Mouse (Mus musculus) heart, embryonic 13.5 days (tissue): ENCODE measurements around the gene Pgf. TPM values are rescaled to one million over a fixed set of nuclear protein-coding genes. Genes with fewer than 3 reads are reported as not detected.

ENCODE experiments used
- ATAC-seq: fragments of 200-750 bp; cut with Nextera tagmentation; 2 replicates; pipeline ENCODE4 v1.8.0; 2017; ENCODE audit warnings: moderate TSS enrichment; ENCODE audit not compliant: insufficient number of reproducible peaks, low FRiP score, low TSS enrichment; ENCODE audit errors: extremely low read depth
- H3K27ac ChIP-seq: fragments of 300-500 bp; sonication (generic); replicated peaks from 2 replicates; pipeline ENCODE4 v1.5.1; 2015; ENCODE audit warnings: moderate library complexity, mild to moderate bottlenecking, inconsistent platforms
- H3K27me3 ChIP-seq: fragments of 300-500 bp; sonication (generic); replicated peaks from 2 replicates; pipeline ENCODE4 v1.6.1; 2015; ENCODE audit warnings: mild to moderate bottlenecking, inconsistent platforms
- H3K36me3 ChIP-seq: fragments of 300-500 bp; sonication (generic); 2 replicates; pipeline ENCODE4 v1.6.1; 2015; ENCODE audit warnings: mild to moderate bottlenecking, inconsistent platforms
- H3K4me1 ChIP-seq: fragments of 300-500 bp; sonication (generic); 2 replicates; pipeline ENCODE4 v1.6.1; 2015; ENCODE audit warnings: inconsistent platforms
- H3K4me2 ChIP-seq: fragments of 300-500 bp; sonication (generic); 2 replicates; pipeline ENCODE4 v1.6.1; 2015; ENCODE audit warnings: inconsistent platforms, mild to moderate bottlenecking, moderate library complexity
- H3K4me3 ChIP-seq: fragments of 300-500 bp; sonication (generic); 2 replicates; pipeline ENCODE4 v1.5.1; 2015; ENCODE audit warnings: moderate library complexity, mild to moderate bottlenecking, inconsistent platforms
- H3K9ac ChIP-seq: fragments of 300-500 bp; sonication (generic); 2 replicates; pipeline ENCODE4 v1.6.1; 2015; ENCODE audit warnings: inconsistent platforms, mild to moderate bottlenecking, moderate library complexity
- H3K9me3 ChIP-seq: fragments of 300-500 bp; sonication (generic); 2 replicates; pipeline ENCODE4 v1.6.1; 2016; ENCODE audit warnings: inconsistent platforms
- WGBS: fragments of 180-500 bp; shearing (Covaris S2); methylation state at CpG from one replicate; pipeline ENCODE4 v1.1.7; 2015; ENCODE audit warnings: mixed read lengths; 5-methylcytosine and 5-hydroxymethylcytosine counted together
- polyA plus RNA-seq: library from polyadenylated mRNA; unstranded; fragments of >200 nt; fragmentation: Nextera tagmentation; extraction: Ambion mirVana; gene quantifications from 2 replicates; pipeline ENCODE4 v1.2.1, GENCODE M21; 2015

Gene Pgf
- polyA plus RNA-seq, 1 experiment from 2014 or later: 9.1 TPM

DNA sequence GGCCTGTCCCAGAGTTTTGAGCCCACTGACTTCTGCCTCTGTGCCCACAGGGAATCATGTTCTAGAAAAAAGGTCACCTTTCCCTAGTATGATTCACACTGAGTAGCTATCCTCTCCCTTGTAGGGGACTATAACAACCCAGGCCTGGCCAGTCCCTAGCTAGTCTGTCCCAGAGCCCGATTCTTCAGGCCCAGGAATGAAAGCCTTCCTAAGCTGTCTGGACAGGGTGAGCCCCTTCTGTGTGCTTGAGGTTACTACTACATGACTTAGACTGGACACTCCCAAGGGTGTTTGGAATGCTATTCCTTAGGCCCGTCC, 24.2 kb upstream of the Pgf start:
- H3K36me3 ChIP-seq: no peaks in the 10 kb centered on the region
- no peak for ATAC-seq
- peaks cover 38% of the 10 kb centered on the region for H3K4me1 ChIP-seq
- no peak overlapping the region for H3K9ac ChIP-seq
- 67% methylated on average over 2 of the region's 2 CpGs for WGBS
- no peak overlapping the region for H3K4me3 ChIP-seq
- H3K27ac ChIP-seq: no peak overlapping the region
- H3K9me3 ChIP-seq: no peaks in the 10 kb centered on the region
- H3K4me2 ChIP-seq: no peak overlapping the region
- H3K27me3 ChIP-seq: peaks cover 11% of the 10 kb centered on the region; the same call in 1 of the 2 replicates

DNA sequence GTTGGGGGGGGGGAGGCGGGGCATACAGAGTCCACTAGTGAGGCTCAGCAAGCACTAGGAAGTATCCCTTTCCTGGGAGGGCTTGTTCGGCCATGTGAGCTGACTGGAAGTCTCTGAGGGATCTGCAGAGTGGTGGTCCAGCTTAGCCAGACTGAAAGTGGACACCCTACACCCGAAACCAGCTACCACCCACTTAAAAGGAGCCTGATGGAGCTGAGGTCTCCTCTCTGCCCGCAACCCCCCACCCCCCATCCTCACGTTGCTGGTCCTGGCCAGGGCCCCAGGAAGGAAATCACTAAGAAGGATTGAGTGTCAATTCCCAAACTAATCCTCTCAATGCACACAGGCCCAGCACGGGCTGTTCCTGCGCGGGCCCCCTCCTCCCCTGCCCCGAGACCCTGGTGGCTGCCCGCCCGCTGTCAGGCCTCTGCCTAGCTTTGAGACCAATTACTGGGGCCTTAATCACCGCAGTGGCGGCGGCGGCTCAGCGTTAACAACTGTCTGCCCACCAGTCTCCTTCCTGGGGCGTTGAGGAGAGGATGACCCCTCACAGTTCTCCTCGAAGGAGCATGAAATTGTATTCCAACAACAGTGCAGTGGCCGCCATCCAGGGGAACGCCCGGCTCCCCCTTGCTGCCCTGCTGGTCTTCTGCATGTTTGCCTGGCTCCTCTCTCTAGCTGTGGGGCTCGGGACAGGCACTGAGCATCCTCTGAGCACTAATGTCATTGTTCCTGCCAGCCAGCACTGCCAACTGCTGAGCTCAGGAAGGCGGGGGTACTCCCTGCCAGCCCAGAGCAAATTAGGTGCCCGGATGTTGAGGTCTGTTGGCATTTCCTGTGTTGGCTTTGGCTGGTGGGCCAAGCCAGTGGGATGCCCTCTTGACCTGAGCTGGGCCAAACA, 23.6 kb upstream of the Pgf start:
- no peaks in the 10 kb centered on the region for H3K36me3 ChIP-seq
- no peak overlapping the region for H3K27ac ChIP-seq
- H3K9me3 ChIP-seq: no peaks in the 10 kb centered on the region
- H3K9ac ChIP-seq: peak overlapping the region; percentile 45
- no peak overlapping the region for H3K4me2 ChIP-seq
- H3K27me3 ChIP-seq: peaks cover 11% of the 10 kb centered on the region; the same call in 1 of the 2 replicates
- H3K4me1 ChIP-seq: peaks cover 44% of the 10 kb centered on the region
- WGBS: 34% methylated on average over 24 of the region's 24 CpGs
- no peak overlapping the region for H3K4me3 ChIP-seq
- no peak for ATAC-seq

DNA sequence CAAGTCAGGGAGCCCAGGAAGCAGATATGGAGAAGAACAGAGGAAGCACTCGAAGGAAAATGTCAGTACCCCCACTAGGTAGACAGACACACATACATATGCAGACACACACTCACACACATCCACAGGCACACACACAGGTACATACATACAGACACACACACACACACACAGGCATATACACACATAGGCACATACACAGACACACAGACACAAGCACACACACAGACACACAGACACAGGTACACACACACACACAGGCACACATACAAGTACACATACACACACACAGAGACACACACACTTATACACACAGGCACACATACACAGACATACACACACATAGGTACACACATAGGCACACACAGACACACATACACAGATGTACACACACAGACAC, 22.4 kb upstream of the Pgf start:
- H3K9ac ChIP-seq: no peak overlapping the region
- WGBS: 52% methylated on average over 1 of the region's 1 CpGs
- H3K27me3 ChIP-seq: peaks cover 14% of the 10 kb centered on the region; the same call in 1 of the 2 replicates
- H3K4me2 ChIP-seq: no peak overlapping the region
- H3K4me1 ChIP-seq: peaks cover 56% of the 10 kb centered on the region
- no peak for ATAC-seq
- H3K4me3 ChIP-seq: no peak overlapping the region
- H3K9me3 ChIP-seq: no peaks in the 10 kb centered on the region
- no peak overlapping the region for H3K27ac ChIP-seq
- H3K36me3 ChIP-seq: no peaks in the 10 kb centered on the region

DNA sequence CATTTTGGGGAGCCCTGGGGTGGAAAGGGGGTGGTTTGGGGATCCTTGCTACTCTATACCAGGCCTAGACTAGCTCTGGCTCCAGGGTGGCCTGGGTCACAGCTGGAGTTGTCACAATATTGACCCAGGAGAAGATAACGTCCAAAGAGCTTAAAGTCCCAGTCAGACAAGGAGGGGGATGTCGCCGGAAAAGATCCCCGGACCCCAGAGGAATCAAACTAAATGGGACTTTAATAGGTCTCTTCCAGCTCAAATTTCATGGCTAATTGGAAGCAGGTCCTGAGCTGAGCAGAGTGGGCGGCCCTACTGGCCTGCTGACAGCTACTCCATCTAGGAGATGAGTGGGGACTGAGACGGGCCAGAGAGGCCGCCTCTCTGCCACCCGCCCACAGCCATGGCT, 20.3 kb upstream of the Pgf start:
- H3K9ac ChIP-seq: no peak overlapping the region
- ATAC-seq: no peak
- no peak overlapping the region for H3K4me3 ChIP-seq
- no peak overlapping the region for H3K4me2 ChIP-seq
- no peaks in the 10 kb centered on the region for H3K36me3 ChIP-seq
- H3K27ac ChIP-seq: no peak overlapping the region
- H3K27me3 ChIP-seq: peaks cover 22% of the 10 kb centered on the region
- 31% methylated on average over 8 of the region's 8 CpGs for WGBS
- peaks cover 69% of the 10 kb centered on the region for H3K4me1 ChIP-seq
- no peaks in the 10 kb centered on the region for H3K9me3 ChIP-seq

DNA sequence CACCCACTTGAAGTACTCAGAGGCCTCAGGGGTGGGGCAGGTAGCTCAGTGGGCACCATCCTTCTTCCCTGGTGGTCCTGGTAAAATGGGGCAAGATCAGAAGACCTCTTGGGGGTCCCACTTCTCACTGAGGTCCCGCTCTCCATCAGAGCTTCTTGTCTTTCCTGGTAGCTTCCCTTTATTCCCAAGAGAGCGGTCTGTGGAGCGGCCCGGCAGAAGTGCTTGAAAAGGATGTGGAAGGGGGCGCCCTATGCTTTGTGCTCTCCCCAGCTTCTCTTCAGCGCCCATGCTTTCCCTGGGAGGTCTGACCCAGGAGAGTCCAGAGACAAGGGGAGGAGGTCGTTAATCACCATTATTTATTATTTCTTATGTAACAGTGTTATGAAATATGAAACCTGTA, 19.8 kb upstream of the Pgf start:
- Histone ChIP-seq H3K9ac (no peak overlapping the region), H3K36me3 (no peaks in the 10 kb centered on the region), H3K9me3 (no peaks in the 10 kb centered on the region), H3K27me3 (peaks cover 24% of the 10 kb centered on the region), H3K4me1 (peaks cover 74% of the 10 kb centered on the region), H3K4me3 (no peak overlapping the region), H3K27ac (no peak overlapping the region), H3K4me2 (no peak overlapping the region)
- 77% methylated on average over 7 of the region's 7 CpGs for WGBS
- ATAC-seq: no peak

DNA sequence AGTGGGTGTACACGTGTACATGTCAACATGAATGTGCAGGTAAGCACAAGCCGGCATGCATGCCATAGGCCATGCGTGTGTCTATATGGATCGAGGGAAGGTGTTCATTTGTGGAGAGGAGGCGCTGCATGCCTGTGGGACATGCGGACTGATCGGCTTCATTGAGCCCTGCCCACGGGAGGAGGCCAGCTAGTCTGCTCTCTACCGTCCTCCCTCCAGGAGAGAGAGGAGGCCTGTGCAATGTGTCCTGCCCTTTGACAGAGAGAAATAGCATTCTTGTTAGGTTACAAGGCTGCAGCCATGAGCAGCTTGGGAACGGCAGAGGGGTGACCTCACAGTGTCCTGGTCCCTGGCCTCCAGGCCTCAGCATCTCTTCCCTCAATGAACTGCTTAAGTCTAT, 18.6 kb upstream of the Pgf start:
- WGBS: 66% methylated on average over 10 of the region's 10 CpGs
- Histone ChIP-seq H3K36me3 (no peaks in the 10 kb centered on the region), H3K27me3 (peaks cover 24% of the 10 kb centered on the region), H3K9me3 (no peaks in the 10 kb centered on the region), H3K4me3 (no peak overlapping the region), H3K4me1 (peaks cover 66% of the 10 kb centered on the region), H3K9ac (no peak overlapping the region), H3K4me2 (no peak overlapping the region), H3K27ac (no peak overlapping the region)
- ATAC-seq: peak; percentile 11; the same call in 1 of the 2 replicates

DNA sequence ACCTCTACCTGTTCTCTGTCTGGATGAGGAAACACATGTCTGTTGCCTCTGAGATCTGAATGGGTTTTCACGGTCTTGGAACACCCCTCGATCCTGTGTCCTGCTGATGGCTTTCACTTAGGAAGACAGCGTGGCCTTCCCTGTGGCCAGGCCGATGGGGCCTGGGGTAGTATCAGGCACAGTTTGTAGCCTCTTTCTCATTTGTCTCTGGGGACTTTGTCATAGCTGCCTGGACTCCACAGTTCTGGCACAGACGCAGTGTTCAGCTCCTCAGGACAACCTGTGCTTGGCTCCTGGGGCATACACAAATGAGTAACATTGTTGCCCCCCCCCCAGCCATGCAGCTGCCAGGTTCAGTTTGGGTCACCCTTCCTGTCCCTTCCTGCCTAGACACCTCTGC, 17.5 kb upstream of the Pgf start:
- Histone ChIP-seq H3K36me3 (no peaks in the 10 kb centered on the region), H3K9me3 (no peaks in the 10 kb centered on the region), H3K4me2 (0 out of 2 replicates have a peak overlapping the region, but pooled peaks have one; percentile 2), H3K27me3 (peaks cover 24% of the 10 kb centered on the region), H3K4me1 (peaks cover 60% of the 10 kb centered on the region), H3K27ac (peak overlapping the region; percentile 20; the same call in 1 of the 2 replicates), H3K9ac (no peak overlapping the region), H3K4me3 (no peak overlapping the region)
- WGBS: 68% methylated on average over 5 of the region's 5 CpGs
- ATAC-seq: no peak

DNA sequence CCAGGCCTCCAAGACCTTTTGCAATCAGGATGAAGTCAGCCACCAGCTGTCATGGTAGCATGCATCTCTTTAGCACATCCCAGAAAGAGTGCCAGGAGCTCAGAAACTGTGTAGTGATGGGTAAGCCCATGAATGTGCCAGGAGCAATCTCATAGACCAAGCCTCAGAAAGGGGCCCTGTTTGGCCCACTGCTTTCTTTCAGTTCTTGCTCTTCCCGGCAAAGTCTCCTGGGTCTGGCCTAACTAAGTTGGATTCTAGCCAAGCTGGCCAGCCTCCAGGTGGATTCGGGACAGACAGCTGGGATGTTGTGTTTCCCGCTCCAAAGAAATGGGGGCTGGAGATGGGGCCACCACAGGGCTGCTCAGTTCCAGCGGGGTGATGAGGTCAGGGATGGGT, 17.0 kb upstream of the Pgf start:
- 13% methylated on average over 4 of the region's 4 CpGs for WGBS
- Histone ChIP-seq H3K4me3 (no peak overlapping the region), H3K9me3 (no peaks in the 10 kb centered on the region), H3K27me3 (peaks cover 19% of the 10 kb centered on the region), H3K36me3 (no peaks in the 10 kb centered on the region), H3K27ac (peak overlapping the region; percentile 45), H3K9ac (no peak overlapping the region), H3K4me1 (peaks cover 60% of the 10 kb centered on the region), H3K4me2 (peak overlapping the region; percentile 2; the same call in 1 of the 2 replicates)
- no peak for ATAC-seq

DNA sequence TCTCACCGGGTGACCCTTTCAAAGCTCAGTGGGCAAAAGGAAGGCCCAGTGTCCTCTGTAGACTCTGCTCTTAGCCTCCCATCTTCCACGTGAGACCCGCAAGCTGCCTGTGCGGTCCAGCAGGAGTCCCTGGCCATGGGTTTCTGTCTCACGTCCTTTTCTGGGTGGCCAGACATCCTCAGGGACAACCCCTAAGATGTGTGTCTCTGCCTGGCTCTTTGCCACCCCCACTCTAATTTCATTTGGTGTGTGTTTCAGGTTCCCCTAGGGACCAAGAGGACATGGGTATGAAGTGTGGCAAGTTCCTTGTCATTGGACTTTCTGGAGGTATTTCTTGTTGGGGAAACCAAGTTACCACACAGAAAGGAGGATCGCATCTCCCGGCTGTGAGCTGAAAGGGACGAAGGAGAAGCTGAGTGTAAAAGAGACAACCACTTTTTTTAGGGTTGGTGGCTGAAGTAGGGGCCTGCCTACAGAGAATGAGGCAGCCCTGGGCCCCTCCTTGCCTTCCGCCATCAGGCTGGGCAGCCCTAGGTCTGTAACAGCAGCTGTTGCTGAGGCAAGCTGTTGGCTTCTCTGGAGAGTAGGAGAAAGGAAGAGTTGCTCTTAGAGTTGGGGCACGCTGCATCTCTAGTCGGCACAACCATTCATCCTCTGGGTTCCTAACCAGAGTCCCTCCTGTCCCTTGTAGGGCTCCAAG, 16.5 kb upstream of the Pgf start:
- no peak overlapping the region for H3K4me3 ChIP-seq
- no peaks in the 10 kb centered on the region for H3K36me3 ChIP-seq
- H3K27me3 ChIP-seq: peaks cover 14% of the 10 kb centered on the region
- 0 out of 2 replicates have a peak, but pooled peaks cover 4% of the 10 kb centered on the region for H3K9me3 ChIP-seq
- peak overlapping the region; percentile 45 for H3K27ac ChIP-seq
- WGBS: 84% methylated on average over 11 of the region's 11 CpGs
- ATAC-seq: no peak
- H3K4me2 ChIP-seq: 0 out of 2 replicates have a peak overlapping the region, but pooled peaks have one; percentile 2
- H3K9ac ChIP-seq: no peak overlapping the region
- H3K4me1 ChIP-seq: peaks cover 60% of the 10 kb centered on the region

DNA sequence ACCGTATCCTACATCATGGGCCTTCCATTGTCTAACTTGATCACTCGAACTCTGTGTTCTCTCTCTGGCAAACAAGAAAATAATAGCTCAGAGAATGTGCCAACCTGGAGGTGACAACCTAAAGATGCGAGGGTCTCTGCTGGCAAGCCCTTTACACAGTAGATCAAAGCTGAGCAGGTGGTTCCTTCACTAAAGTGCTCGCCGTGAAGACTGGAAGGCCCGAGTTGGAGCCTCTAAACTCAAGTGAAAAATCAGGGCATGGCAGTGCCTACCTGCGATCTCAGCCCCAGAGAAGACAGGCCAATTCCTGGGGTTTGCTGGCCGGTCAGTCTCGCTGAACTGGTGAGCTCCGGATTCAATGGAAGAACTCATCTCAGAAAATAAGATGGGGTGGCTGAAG, 15.6 kb upstream of the Pgf start:
- whole genome bisulfite sequencing: 82% methylated on average over 10 of the region's 10 CpGs
- H3K9me3 ChIP-seq: 0 out of 2 replicates have a peak, but pooled peaks cover 4% of the 10 kb centered on the region
- no peak overlapping the region for H3K4me3 ChIP-seq
- ATAC-seq: no peak
- no peak overlapping the region for H3K27ac ChIP-seq
- peaks cover 12% of the 10 kb centered on the region for H3K27me3 ChIP-seq
- no peak overlapping the region for H3K4me2 ChIP-seq
- no peak overlapping the region for H3K9ac ChIP-seq
- H3K36me3 ChIP-seq: no peaks in the 10 kb centered on the region
- peaks cover 57% of the 10 kb centered on the region for H3K4me1 ChIP-seq

DNA sequence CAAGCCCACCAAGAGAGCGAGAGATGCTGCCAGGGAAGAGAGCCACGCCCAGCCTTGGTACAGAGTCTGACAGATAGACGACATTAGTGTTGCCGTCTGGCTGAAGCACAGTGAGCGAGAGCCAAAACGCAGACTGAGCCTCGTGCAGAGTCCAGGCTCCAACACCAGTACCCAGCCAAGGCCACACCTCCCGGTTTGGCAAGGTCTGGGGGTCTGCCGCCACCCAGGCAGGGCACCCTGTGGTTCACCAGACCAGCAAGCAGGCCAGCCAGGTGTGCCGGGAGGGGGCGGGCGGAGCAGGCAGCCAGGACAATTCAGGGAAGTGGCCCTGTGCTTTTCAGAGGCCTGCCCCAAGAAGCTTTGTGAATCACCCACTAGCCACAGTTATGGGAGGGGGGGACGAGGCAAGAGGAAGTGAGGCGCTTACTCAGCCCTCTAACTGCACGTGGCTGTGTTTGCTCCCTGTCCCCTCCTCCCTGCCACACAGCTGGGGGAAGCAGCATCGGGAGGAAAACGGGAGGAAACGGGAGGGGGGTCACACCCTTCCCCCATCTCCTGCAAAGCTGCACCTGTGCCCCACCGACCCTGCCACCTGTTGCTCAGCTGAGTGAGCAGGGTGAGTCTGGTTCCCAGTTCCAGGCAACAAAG, 15.0 kb upstream of the Pgf start:
- no peak overlapping the region for H3K4me2 ChIP-seq

More for the DNA sequence above, 15.0 kb upstream of the Pgf start:
- Histone ChIP-seq H3K27ac (no peak overlapping the region), H3K9ac (peak overlapping the region; percentile 40; the same call in 1 of the 2 replicates), H3K4me3 (no peak overlapping the region), H3K4me1 (peaks cover 51% of the 10 kb centered on the region), H3K9me3 (0 out of 2 replicates have a peak, but pooled peaks cover 4% of the 10 kb centered on the region), H3K36me3 (no peaks in the 10 kb centered on the region), H3K27me3 (peaks cover 12% of the 10 kb centered on the region)
- 31% methylated on average over 19 of the region's 19 CpGs for WGBS
- no peak for ATAC-seq
